Mouse (Mus musculus): ENCODE results near the gene Gfy. TPM values are rescaled to one million over a fixed set of nuclear protein-coding genes. Genes with fewer than 3 reads are reported as not detected.

Gfy gene
- polyA plus RNA-seq, 1 experiment from 2014 or later = not detected

DNA sequence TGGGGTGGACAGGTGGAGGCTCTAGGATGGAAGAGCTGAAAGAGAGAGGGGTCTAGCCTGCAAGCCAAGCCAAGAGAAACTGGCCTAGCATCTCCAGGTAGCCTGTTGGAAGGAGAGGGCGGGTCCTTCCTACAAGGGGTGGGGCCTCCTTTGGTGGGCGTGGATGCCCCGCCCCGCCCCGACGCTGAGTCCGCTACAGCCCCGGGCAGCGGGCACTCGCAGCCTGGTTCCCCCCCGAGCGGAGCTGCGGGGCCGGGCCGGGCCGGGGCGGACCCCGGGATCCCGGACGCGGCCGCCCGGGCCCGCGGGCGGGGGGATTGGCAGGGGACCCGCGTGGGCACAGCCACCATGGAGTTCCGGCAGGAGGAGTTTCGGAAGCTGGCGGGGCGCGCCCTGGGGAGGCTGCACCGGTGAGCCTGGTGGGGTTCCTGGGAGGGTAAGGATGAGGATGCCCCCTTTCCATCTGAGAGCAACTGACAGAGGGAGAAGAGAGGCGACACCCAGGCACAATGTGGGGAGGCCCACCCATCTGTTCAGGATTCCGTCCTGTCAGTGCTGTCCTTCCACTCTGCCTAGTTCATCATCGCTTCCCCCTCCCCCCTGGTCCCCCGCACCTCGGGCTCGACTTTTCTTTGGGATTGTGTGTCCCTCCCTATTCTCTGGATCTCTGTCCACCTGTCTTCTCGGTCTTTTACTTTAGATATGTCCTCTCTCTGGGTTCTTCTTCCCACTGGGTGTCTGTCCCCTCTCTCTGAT, 15.5 kb downstream of the Gfy start, which contains the start of gene Slc17a7:
Slc17a7 (plus strand) TSS at position 215 of the 756 bp plus-strand sequence.
- peak within 1 kb of the TSS; percentile 79 for H3K4me2 ChIP-seq
- peak within 1 kb of the TSS; percentile 54 for H3K4me3 ChIP-seq
- peak within 1 kb of the TSS; percentile 49 for H3K9ac ChIP-seq
- no peak within 1 kb of the TSS for H3K27ac ChIP-seq
- ATAC-seq = peak; percentile 42
- H3K4me1 ChIP-seq = peaks cover 27% of the 10 kb centered on the region
- peaks cover 2% of the 10 kb centered on the region for H3K9me3 ChIP-seq (replicated peaks)
- H3K36me3 ChIP-seq = peaks cover 2% of the 10 kb centered on the region; the same call in 1 of the 2 replicates
- 2% methylated on average over 41 of the region's 41 CpGs for WGBS (ENCODE audit: insufficient replicate concordance)
- H3K27me3 ChIP-seq (replicated peaks) = peaks cover 67% of the 10 kb centered on the region

DNA sequence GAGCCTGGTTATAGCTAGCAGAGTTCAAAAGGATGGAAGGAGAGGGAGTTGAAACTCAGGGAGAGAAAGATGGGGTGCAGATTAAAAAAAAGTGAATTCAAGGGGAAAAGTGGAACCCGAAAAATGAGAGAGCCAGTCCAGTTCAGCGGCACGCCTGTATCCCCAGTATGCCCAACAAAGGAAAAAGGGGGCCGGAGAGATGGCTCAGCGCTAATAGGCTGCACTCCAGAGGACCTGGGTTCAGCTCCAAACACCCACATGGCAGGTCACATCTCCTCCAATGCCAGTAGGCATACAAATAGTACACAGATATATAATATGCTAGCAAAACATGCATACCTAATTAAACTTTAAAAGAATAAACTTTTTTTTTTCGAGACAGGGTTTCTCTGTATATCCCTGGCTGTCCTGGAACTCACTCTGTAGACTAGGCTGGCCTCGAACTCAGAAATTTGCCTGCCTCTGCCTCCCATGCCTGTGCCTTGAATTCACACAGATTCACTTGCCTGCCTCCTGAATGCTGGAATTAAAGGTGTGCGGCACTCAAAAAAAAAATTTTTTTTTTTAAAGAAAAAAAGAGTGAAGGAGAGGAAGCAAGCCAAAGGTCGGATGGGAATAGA, 16.3 kb downstream of the Gfy start:
- no peak overlapping the region for H3K4me3 ChIP-seq
- H3K36me3 ChIP-seq = peaks cover 10% of the 10 kb centered on the region; the same call in 1 of the 2 replicates
- ATAC-seq = no peak
- H3K27me3 ChIP-seq (replicated peaks) = peaks cover 59% of the 10 kb centered on the region
- H3K4me2 ChIP-seq = peak overlapping the region; percentile 79; the same call in 1 of the 2 replicates
- H3K4me1 ChIP-seq = peaks cover 27% of the 10 kb centered on the region
- whole genome bisulfite sequencing (ENCODE audit: insufficient replicate concordance) = 63% methylated on average over 9 of the region's 9 CpGs
- no peak overlapping the region for H3K9ac ChIP-seq
- no peaks in the 10 kb centered on the region for H3K9me3 ChIP-seq (replicated peaks)
- no peak overlapping the region for H3K27ac ChIP-seq

DNA sequence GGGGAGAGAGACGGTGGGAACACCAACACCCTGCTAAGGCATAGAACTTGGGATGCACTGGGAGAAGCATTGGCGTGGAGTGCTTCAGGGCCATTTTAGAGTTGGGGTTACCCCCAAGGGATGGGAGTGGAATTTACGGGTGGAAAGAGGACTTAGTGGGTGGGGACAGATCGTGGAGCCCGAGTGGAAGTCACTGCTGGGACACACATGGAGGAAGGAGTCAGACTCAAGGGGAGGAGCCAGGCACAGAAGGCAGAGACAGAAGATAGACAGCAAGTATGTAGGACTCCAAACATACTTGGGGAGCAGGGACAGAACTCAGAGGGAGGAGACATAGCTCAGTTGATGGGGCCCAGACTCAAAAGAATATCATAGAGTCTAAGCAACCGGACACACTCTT, 16.8 kb downstream of the Gfy start:
- Histone ChIP-seq H3K36me3 (peaks cover 15% of the 10 kb centered on the region; the same call in 1 of the 2 replicates), H3K9me3 (replicated peaks) (no peaks in the 10 kb centered on the region), H3K4me3 (peak overlapping the region; percentile 46), H3K4me1 (peaks cover 27% of the 10 kb centered on the region), H3K27ac (no peak overlapping the region), H3K9ac (no peak overlapping the region), H3K27me3 (replicated peaks) (peaks cover 54% of the 10 kb centered on the region), H3K4me2 (peak overlapping the region; percentile 80)
- no peak for ATAC-seq
- WGBS (ENCODE audit: insufficient replicate concordance) = 28% methylated on average over 6 of the region's 6 CpGs

DNA sequence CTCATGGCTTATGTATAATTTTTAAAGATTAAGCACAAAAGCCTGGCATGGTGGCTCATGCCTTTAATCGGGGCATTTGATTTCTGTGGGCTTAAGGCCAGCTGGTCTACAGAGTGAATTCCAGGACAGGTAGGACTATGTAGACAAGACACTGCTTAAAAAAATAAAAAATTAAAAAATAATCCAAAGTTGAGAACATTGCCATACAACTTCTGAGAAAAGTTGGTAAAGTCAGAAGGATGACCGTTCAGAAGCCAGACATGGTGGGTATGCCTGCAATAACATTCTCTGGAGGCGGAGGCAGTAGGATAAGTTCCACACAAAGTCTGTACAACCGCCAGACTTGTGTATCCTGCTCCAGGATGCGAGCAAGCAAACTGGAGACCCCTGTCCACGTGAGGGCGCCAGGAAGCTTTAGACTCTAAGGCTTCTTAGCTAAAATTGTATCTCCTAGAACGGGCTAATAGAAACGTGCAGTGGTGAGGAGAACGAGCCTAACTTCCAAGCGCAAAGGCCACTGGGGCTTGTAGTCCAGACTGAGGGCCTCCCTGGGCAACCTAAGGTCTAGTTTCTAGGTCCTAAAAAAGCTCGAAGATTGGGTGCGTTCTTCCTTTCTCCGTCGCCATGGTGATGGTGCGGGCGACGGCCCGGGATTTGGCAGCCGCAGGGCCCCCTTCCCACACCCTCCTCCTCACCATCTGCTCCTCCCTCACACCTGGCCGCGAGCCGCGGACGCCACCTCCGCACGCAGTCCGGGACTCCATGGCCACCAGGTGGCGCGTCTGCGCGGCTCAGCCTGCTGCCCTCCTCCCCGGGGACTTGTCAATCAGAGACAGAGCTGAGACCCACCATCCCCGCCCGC, 17.5 kb downstream of the Gfy start:
- 4% methylated on average over 35 of the region's 35 CpGs for WGBS (ENCODE audit: insufficient replicate concordance)

GRCm38 (mm10) chr7:45160866-45161265, 18.5 kb downstream of the Gfy start:
- Histone ChIP-seq H3K4me2 (no peak overlapping the region), H3K4me1 (peaks cover 27% of the 10 kb centered on the region), H3K27ac (no peak overlapping the region), H3K9me3 (replicated peaks) (no peaks in the 10 kb centered on the region), H3K36me3 (peaks cover 28% of the 10 kb centered on the region; the same call in 1 of the 2 replicates), H3K9ac (no peak overlapping the region), H3K27me3 (replicated peaks) (peaks cover 37% of the 10 kb centered on the region), H3K4me3 (no peak overlapping the region)
- no peak for ATAC-seq
- 86% methylated on average over 3 of the region's 3 CpGs for WGBS (ENCODE audit: insufficient replicate concordance)

More for the DNA sequence above, 17.5 kb downstream of the Gfy start:
- H3K27ac ChIP-seq = no peak overlapping the region; the same call in 1 of the 2 replicates
- H3K4me2 ChIP-seq = peak overlapping the region; percentile 80
- H3K9ac ChIP-seq = 0 out of 2 replicates have a peak overlapping the region, but pooled peaks have one; percentile 36
- H3K36me3 ChIP-seq = peaks cover 19% of the 10 kb centered on the region; the same call in 1 of the 2 replicates
- H3K9me3 ChIP-seq (replicated peaks) = no peaks in the 10 kb centered on the region
- peaks cover 47% of the 10 kb centered on the region for H3K27me3 ChIP-seq (replicated peaks)
- peaks cover 27% of the 10 kb centered on the region for H3K4me1 ChIP-seq
- peak; percentile 76 for ATAC-seq
- peak overlapping the region; percentile 46 for H3K4me3 ChIP-seq

GRCm38 (mm10) chr7:45160316-45160800, 19.0 kb downstream of the Gfy start:
- no peak overlapping the region for H3K27ac ChIP-seq
- H3K9me3 ChIP-seq (replicated peaks) = no peaks in the 10 kb centered on the region
- no peak overlapping the region for H3K4me2 ChIP-seq
- WGBS (ENCODE audit: insufficient replicate concordance) = 79% methylated on average over 6 of the region's 6 CpGs
- no peak overlapping the region for H3K9ac ChIP-seq
- peaks cover 28% of the 10 kb centered on the region; the same call in 1 of the 2 replicates for H3K36me3 ChIP-seq
- H3K4me3 ChIP-seq = no peak overlapping the region
- no peak for ATAC-seq
- H3K4me1 ChIP-seq = peaks cover 32% of the 10 kb centered on the region
- H3K27me3 ChIP-seq (replicated peaks) = peaks cover 32% of the 10 kb centered on the region

DNA sequence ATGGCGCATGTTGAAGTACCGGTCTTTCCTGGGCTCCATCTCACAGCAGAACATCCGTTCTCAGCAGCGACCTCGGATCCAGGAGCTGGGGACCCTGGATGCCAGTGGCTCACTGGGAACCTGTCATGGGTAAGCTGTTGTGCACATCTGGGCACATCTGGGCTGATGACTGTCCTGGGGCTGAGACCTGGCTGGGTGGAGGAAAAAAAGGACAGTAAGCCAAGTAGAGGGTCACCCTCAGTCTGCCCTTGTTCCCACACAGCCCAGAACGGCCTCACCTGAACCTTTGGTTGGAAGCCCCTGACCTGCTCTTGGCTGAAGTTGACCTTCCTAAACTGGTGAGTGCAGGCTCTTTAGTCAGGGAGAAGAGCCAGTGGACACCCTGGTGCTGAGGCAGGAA, 20.4 kb downstream of the Gfy start:
- no peak overlapping the region for H3K4me3 ChIP-seq
- 84% methylated on average over 6 of the region's 6 CpGs for WGBS (ENCODE audit: insufficient replicate concordance)
- H3K4me1 ChIP-seq = peaks cover 37% of the 10 kb centered on the region
- no peak overlapping the region for H3K27ac ChIP-seq
- peaks cover 28% of the 10 kb centered on the region; the same call in 1 of the 2 replicates for H3K36me3 ChIP-seq
- no peaks in the 10 kb centered on the region for H3K9me3 ChIP-seq (replicated peaks)
- peaks cover 18% of the 10 kb centered on the region for H3K27me3 ChIP-seq (replicated peaks)
- no peak for ATAC-seq
- H3K9ac ChIP-seq = no peak overlapping the region
- no peak overlapping the region for H3K4me2 ChIP-seq

- no peak for ATAC-seq
- H3K27ac ChIP-seq = no peak overlapping the region
- H3K4me2 ChIP-seq = no peak overlapping the region
- no peak overlapping the region for H3K9ac ChIP-seq
- 83% methylated on average over 14 of the region's 14 CpGs for WGBS (ENCODE audit: insufficient replicate concordance)
- H3K27me3 ChIP-seq (replicated peaks) = peaks cover 3% of the 10 kb centered on the region
- no peak overlapping the region for H3K4me3 ChIP-seq
- H3K9me3 ChIP-seq (replicated peaks) = no peaks in the 10 kb centered on the region
- peaks cover 34% of the 10 kb centered on the region for H3K4me1 ChIP-seq
- peaks cover 28% of the 10 kb centered on the region; the same call in 1 of the 2 replicates for H3K36me3 ChIP-seq
Observed at GRCm38 (mm10) chr7:45157459-45157858, 21.9 kb downstream of the Gfy start.

DNA sequence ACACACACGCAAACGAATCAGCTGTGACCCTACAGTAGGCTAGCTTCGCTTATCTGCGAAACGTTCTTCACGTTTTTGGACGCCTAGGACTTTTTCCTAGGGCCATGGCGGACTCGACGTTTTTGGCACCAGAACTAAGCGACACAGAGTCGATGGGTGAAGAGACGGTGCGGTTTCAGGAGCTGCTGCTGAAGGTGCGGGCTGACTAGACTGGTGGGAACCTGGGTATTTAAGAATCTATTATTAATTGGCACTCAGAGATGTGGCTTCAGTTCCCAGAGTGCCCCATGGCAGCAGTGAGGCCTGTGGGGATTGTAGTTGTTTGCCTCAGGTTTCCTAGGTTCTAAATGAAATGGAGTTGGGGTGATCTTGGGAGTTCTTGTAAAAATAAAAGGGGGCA, 23.2 kb downstream of the Gfy start:
- H3K27ac ChIP-seq = no peak overlapping the region
- peaks cover 28% of the 10 kb centered on the region; the same call in 1 of the 2 replicates for H3K36me3 ChIP-seq
- 89% methylated on average over 15 of the region's 15 CpGs for WGBS (ENCODE audit: insufficient replicate concordance)
- no peak overlapping the region for H3K9ac ChIP-seq
- H3K9me3 ChIP-seq (replicated peaks) = no peaks in the 10 kb centered on the region
- H3K4me1 ChIP-seq = peaks cover 27% of the 10 kb centered on the region
- H3K4me2 ChIP-seq = no peak overlapping the region
- H3K27me3 ChIP-seq (replicated peaks) = no peaks in the 10 kb centered on the region
- H3K4me3 ChIP-seq = no peak overlapping the region
- no peak for ATAC-seq

DNA sequence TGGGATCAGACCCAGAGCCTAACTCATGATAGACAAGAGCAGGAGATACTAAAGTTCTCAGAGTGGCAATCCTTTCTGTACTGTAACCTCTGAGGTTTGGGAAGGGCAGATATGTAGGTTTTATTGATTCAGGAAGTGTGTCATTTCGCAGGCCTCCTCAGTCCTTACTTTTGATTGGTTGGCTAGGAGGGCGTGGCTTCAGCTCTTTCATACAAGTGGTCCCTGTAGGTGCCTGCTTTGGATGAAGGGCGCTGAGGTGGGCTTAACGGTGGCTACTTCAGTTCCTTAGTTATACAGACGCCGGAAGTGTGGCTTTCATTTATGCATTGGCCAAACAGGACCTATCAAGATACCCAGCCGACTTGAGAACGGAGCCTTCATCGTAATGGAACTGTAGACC, 23.8 kb downstream of the Gfy start:
- ATAC-seq = no peak
- H3K4me2 ChIP-seq = no peak overlapping the region
- WGBS (ENCODE audit: insufficient replicate concordance) = 77% methylated on average over 9 of the region's 9 CpGs

GRCm38 (mm10) chr7:45154993-45155514, 24.3 kb downstream of the Gfy start:
- Histone ChIP-seq H3K9me3 (replicated peaks) (no peaks in the 10 kb centered on the region), H3K9ac (peak overlapping the region; percentile 82; the same call in 1 of the 2 replicates), H3K4me2 (peak overlapping the region; percentile 76), H3K36me3 (peaks cover 28% of the 10 kb centered on the region; the same call in 1 of the 2 replicates), H3K27ac (peak overlapping the region; percentile 92), H3K27me3 (replicated peaks) (no peaks in the 10 kb centered on the region), H3K4me3 (peak overlapping the region; percentile 73), H3K4me1 (peaks cover 37% of the 10 kb centered on the region)
- ATAC-seq = peak; percentile 4; the same call in 1 of the 2 replicates
- WGBS (ENCODE audit: insufficient replicate concordance) = 62% methylated on average over 12 of the region's 12 CpGs

More for the DNA sequence above, 23.8 kb downstream of the Gfy start:
- H3K27ac ChIP-seq = peak overlapping the region; percentile 92; the same call in 1 of the 2 replicates
- H3K4me1 ChIP-seq = peaks cover 32% of the 10 kb centered on the region
- H3K4me3 ChIP-seq = no peak overlapping the region
- peaks cover 28% of the 10 kb centered on the region; the same call in 1 of the 2 replicates for H3K36me3 ChIP-seq
- no peaks in the 10 kb centered on the region for H3K27me3 ChIP-seq (replicated peaks)
- no peaks in the 10 kb centered on the region for H3K9me3 ChIP-seq (replicated peaks)
- no peak overlapping the region for H3K9ac ChIP-seq

Measured in liver, embryonic 12.5 days (tissue).